Mouse (Mus musculus) kidney, postnatal 10 days (tissue): ENCODE measurements around the gene Shmt2.

Source experiments
- DNase-seq: peaks from one replicate; pipeline ENCODE4 v3.0.0; 2021; ENCODE audit warnings: mixed read lengths

Shmt2 gene

GRCm38 (mm10) chr10:127531548-127531947 lies 9.3 kb upstream of the Shmt2 start:
- DNase-seq = no peak

GRCm38 (mm10) chr10:127530945-127531344 lies 8.7 kb upstream of the Shmt2 start:
- no peak for DNase-seq

- no peak for DNase-seq
Observed at GRCm38 (mm10) chr10:127527481-127527880, 5.2 kb upstream of the Shmt2 start.

GRCm38 (mm10) chr10:127526681-127527080 lies 4.4 kb upstream of the Shmt2 start:
- DNase-seq = peak; percentile 79

- DNase-seq = no peak
Observed at GRCm38 (mm10) chr10:127526048-127526447, 3.8 kb upstream of the Shmt2 start.

GRCm38 (mm10) chr10:127524646-127525255 lies 2.5 kb upstream of the Shmt2 start:
- DNase-seq = no peak

- DNase-seq = no peak
Observed at GRCm38 (mm10) chr10:127521611-127522080, 598 bp downstream of the Shmt2 start.

- DNase-seq = no peak
Observed at GRCm38 (mm10) chr10:127520714-127521357, 1.4 kb downstream of the Shmt2 start.

- DNase-seq = no peak
Observed at GRCm38 (mm10) chr10:127519903-127520713, 2.1 kb downstream of the Shmt2 start.

- DNase-seq = no peak
Observed at GRCm38 (mm10) chr10:127519041-127519701, 3.1 kb downstream of the Shmt2 start.

- no peak for DNase-seq
Observed at GRCm38 (mm10) chr10:127517941-127518340, 4.3 kb downstream of the Shmt2 start.

GRCm38 (mm10) chr10:127516576-127517260 lies 5.5 kb downstream of the Shmt2 start:
- peak; percentile 82 for DNase-seq

GRCm38 (mm10) chr10:127515983-127516459 lies 6.2 kb downstream of the Shmt2 start:
- no peak for DNase-seq

- DNase-seq = no peak
Observed at GRCm38 (mm10) chr10:127515271-127515982, 6.8 kb downstream of the Shmt2 start.

- DNase-seq = peak; percentile 69
Observed at GRCm38 (mm10) chr10:127514764-127515163, 7.5 kb downstream of the Shmt2 start, which contains the start of gene Ndufa4l2. Ndufa4l2 (plus strand) TSS chr10:127514967.

- DNase-seq = no peak
Observed at GRCm38 (mm10) chr10:127514111-127514698, 8.0 kb downstream of the Shmt2 start.

- DNase-seq = no peak
Observed at GRCm38 (mm10) chr10:127513501-127514091, 8.6 kb downstream of the Shmt2 start.

- DNase-seq = peak; percentile 96
Observed at GRCm38 (mm10) chr10:127512813-127513212, 9.4 kb downstream of the Shmt2 start.

GRCm38 (mm10) chr10:127512307-127512666 lies 10.0 kb downstream of the Shmt2 start:
- no peak for DNase-seq

GRCm38 (mm10) chr10:127511634-127512306 lies 10.5 kb downstream of the Shmt2 start:
- DNase-seq = peak; percentile 53
